Mouse (Mus musculus): ENCODE data around the gene Olfr770. TPM values are rescaled to one million over a fixed set of nuclear protein-coding genes. Genes with fewer than 3 reads are reported as not detected.
"Not testable (repeated sequence)": the region's sequence is repeated elsewhere in the genome, so short reads cannot be mapped to it uniquely, and the experiment has no call there.

Olfr770 gene
- not detected in 2 replicates for polyA plus RNA-seq (2015; fragmentation: Nextera tagmentation; extraction: Ambion mirVana)

DNA sequence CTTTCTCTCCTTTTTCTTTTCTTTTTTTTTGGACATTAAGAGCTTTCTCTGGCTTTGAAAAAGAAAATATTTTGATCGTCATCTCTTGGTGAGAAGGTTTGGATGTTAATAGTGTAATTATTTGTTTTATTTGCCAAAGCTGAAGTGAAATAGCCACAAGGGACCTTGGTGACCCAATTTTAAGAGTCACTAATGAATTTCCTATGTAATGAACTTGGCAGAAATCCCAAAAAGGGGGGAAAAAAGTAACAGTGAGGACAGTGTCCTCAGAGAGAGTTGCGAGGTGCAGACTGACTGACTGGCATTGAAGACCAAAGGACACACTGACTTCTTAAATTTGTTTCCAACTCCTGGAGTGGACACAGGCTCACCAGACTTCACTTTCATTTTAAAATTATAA lies at the start of gene Olfr770:
TSS of gene Olfr770 (minus strand) at position 101 of the 400 bp plus-strand sequence.
- Histone ChIP-seq H3K4me2 (ENCODE audit: low read length) (no peak within 1 kb of the TSS), H3K27ac (ENCODE audit: low read depth, low read length) (no peak within 1 kb of the TSS), H3K9ac (ENCODE audit: low read depth, low read length) (no peak within 1 kb of the TSS), H3K36me3 (ENCODE audit: control insufficient read depth, insufficient read depth, low read length) (no peaks in the 10 kb centered on the region), H3K27me3 (replicated peaks; ENCODE audit: control insufficient read depth, insufficient read depth, low read length) (no peaks in the 10 kb centered on the region), H3K4me1 (ENCODE audit: control insufficient read depth, insufficient read depth, low read depth, low read length) (no peaks in the 10 kb centered on the region), H3K9me3 (ENCODE audit: control insufficient read depth, low read length) (no peaks in the 10 kb centered on the region), H3K4me3 (ENCODE audit: low read length) (no peak within 1 kb of the TSS)
- ATAC-seq, result no peak
- WGBS, result 69% methylated on average over 2 of the region's 2 CpGs

DNA sequence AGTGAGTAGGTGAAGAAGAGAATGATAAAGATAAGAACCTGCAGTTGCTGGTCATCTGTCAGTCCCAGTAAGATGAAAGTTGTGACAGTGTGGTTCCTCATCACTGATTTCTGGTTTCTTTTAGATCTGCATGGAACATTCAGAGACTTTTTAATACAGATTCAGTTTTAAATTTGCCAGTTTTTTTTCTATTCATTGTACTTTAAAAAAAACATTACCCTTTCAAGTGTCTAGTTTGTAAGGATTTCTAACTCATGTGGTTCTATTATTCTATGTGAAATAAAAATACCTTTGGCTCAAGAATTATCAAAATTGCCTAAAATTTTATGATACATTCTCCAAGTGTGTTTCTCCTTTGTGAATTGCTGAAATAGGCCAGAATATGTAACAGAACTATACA lies 48.5 kb upstream of the Olfr770 start, which contains the start of gene Olfr773:
TSS of gene Olfr773 (minus strand) at position 101 of the 400 bp plus-strand sequence.
- not testable (repeated sequence) for H3K4me1 ChIP-seq (ENCODE audit: control insufficient read depth, insufficient read depth, low read depth, low read length); H3K9ac ChIP-seq (ENCODE audit: low read depth, low read length); H3K9me3 ChIP-seq (ENCODE audit: control insufficient read depth, low read length); H3K36me3 ChIP-seq (ENCODE audit: control insufficient read depth, insufficient read depth, low read length); ATAC-seq; H3K4me3 ChIP-seq (ENCODE audit: low read length); H3K4me2 ChIP-seq (ENCODE audit: low read length); H3K27ac ChIP-seq (ENCODE audit: low read depth, low read length); H3K27me3 ChIP-seq (replicated peaks; ENCODE audit: control insufficient read depth, insufficient read depth, low read length)

DNA sequence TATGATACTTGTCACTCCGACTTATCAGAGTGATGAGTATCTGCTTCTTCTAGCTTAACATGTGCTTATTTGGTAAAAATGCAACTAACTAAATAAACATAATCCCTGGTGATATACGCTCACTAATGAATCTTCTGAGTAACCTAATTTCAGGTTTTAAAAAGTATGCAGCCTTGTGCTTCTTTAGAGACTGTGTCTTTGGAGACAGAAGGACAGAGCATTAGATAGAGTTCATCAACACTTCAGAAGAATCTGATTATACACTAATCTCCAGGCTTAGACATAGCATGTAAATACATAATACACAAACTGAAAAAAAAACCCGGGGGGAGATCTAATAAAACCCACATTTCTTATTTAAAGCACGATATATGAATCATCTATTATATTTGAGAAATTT lies 39.0 kb upstream of the Olfr770 start, which contains the start of gene Olfr772:
TSS of gene Olfr772 (minus strand) at position 101 of the 400 bp plus-strand sequence.
- H3K9me3 ChIP-seq (ENCODE audit: control insufficient read depth, low read length); H3K27ac ChIP-seq (ENCODE audit: low read depth, low read length); H3K4me2 ChIP-seq (ENCODE audit: low read length); ATAC-seq; H3K4me1 ChIP-seq (ENCODE audit: control insufficient read depth, insufficient read depth, low read depth, low read length); H3K9ac ChIP-seq (ENCODE audit: low read depth, low read length); H3K36me3 ChIP-seq (ENCODE audit: control insufficient read depth, insufficient read depth, low read length); H3K4me3 ChIP-seq (ENCODE audit: low read length); H3K27me3 ChIP-seq (replicated peaks; ENCODE audit: control insufficient read depth, insufficient read depth, low read length): not testable (repeated sequence)
- 86% methylated on average over 3 of the region's 4 CpGs for WGBS

DNA sequence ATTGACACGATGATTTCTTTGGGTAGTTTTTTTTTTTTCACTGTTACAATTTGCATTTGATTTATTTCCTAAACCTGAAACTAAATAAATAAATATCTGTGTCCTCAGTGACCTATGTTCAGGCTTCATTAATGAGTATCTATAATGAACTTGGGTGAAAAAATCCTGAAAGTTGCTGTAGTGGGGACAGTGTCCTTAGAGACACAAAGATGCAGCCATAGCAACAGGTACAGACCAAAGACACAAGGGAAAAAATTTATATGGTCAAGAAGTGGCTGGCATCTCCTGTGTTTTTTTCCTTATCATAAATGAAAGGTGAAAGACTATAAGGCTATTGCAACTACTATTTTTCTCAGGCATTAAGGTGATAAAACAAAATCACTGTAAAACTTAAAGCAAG lies 25.9 kb upstream of the Olfr770 start, which contains the start of gene Olfr771:
TSS of gene Olfr771 (minus strand) at position 101 of the 400 bp plus-strand sequence.
- H3K27ac ChIP-seq (ENCODE audit: low read depth, low read length), result no peak within 1 kb of the TSS
- no peak for ATAC-seq

DNA sequence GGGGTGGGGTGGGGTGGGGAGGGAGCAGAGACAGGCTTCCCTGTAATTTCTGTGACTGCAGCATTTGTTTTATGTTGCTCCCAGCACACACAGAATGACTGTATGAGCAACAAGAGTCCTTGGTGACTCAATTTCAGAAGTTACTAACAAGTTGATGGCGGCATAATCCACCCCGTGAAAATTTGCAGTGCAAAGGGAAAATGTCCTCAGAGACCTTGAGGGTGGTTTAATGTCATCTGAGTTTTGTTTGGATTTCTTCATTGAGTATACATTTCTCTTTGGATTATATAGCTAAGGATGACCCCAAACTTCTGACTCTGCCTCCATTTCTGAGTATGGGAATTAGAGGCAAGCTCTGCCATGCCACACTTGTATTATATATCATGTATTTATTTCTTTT lies 21.0 kb downstream of the Olfr770 start, which contains the start of gene Olfr769:
TSS of gene Olfr769 (minus strand) at position 101 of the 400 bp plus-strand sequence.
- WGBS, result 96% methylated on average over 2 of the region's 2 CpGs
- H3K4me3 ChIP-seq (ENCODE audit: low read length), result no peak within 1 kb of the TSS

More for the DNA sequence above, 25.9 kb upstream of the Olfr770 start, which contains the start of gene Olfr771:
- H3K4me3 ChIP-seq (ENCODE audit: low read length), result no peak within 1 kb of the TSS
- H3K9me3 ChIP-seq (ENCODE audit: control insufficient read depth, low read length), result no peaks in the 10 kb centered on the region
- WGBS, result 84% methylated on average over 1 of the region's 1 CpGs
- no peaks in the 10 kb centered on the region for H3K4me1 ChIP-seq (ENCODE audit: control insufficient read depth, insufficient read depth, low read depth, low read length)
- H3K27me3 ChIP-seq (replicated peaks; ENCODE audit: control insufficient read depth, insufficient read depth, low read length), result no peaks in the 10 kb centered on the region
- H3K4me2 ChIP-seq (ENCODE audit: low read length), result no peak within 1 kb of the TSS
- no peak within 1 kb of the TSS for H3K9ac ChIP-seq (ENCODE audit: low read depth, low read length)
- no peaks in the 10 kb centered on the region for H3K36me3 ChIP-seq (ENCODE audit: control insufficient read depth, insufficient read depth, low read length)

DNA sequence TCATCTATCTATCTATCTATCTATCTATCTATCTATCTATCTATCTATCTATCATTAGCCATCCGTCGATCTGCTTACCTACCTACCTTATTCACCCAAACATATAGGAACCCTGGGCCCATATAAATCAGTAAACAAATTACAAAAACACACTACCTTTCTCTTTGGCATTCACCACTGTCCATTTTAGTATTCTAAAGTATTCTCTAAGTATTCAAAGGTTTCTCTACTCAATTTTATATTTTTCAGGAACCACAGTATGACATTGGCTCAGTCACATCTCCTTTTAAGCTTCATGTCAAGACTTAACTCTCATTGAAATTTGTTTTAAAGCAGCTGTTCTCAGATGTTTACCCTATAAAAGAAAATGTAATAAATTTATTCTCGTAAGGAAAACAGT lies 23.7 kb downstream of the Olfr770 start:
- no peak overlapping the region for H3K4me2 ChIP-seq (ENCODE audit: low read length)
- ATAC-seq, result no peak
- no peaks in the 10 kb centered on the region for H3K27me3 ChIP-seq (replicated peaks; ENCODE audit: control insufficient read depth, insufficient read depth, low read length)
- H3K36me3 ChIP-seq (ENCODE audit: control insufficient read depth, insufficient read depth, low read length), result no peaks in the 10 kb centered on the region
- no peaks in the 10 kb centered on the region for H3K4me1 ChIP-seq (ENCODE audit: control insufficient read depth, insufficient read depth, low read depth, low read length)
- H3K27ac ChIP-seq (ENCODE audit: low read depth, low read length), result no peak overlapping the region
- WGBS, result 93% methylated on average over 3 of the region's 3 CpGs
- H3K9me3 ChIP-seq (ENCODE audit: control insufficient read depth, low read length), result no peaks in the 10 kb centered on the region
- H3K9ac ChIP-seq (ENCODE audit: low read depth, low read length), result no peak overlapping the region
- H3K4me3 ChIP-seq (ENCODE audit: low read length), result no peak overlapping the region

More for the DNA sequence above, 21.0 kb downstream of the Olfr770 start, which contains the start of gene Olfr769:
- no peak within 1 kb of the TSS for H3K4me2 ChIP-seq (ENCODE audit: low read length)
- ATAC-seq, result no peak
- H3K9ac ChIP-seq (ENCODE audit: low read depth, low read length), result no peak within 1 kb of the TSS
- H3K4me1 ChIP-seq (ENCODE audit: control insufficient read depth, insufficient read depth, low read depth, low read length), result no peaks in the 10 kb centered on the region
- no peaks in the 10 kb centered on the region for H3K9me3 ChIP-seq (ENCODE audit: control insufficient read depth, low read length)
- H3K27ac ChIP-seq (ENCODE audit: low read depth, low read length), result no peak within 1 kb of the TSS
- no peaks in the 10 kb centered on the region for H3K27me3 ChIP-seq (replicated peaks; ENCODE audit: control insufficient read depth, insufficient read depth, low read length)
- H3K36me3 ChIP-seq (ENCODE audit: control insufficient read depth, insufficient read depth, low read length), result no peaks in the 10 kb centered on the region

DNA sequence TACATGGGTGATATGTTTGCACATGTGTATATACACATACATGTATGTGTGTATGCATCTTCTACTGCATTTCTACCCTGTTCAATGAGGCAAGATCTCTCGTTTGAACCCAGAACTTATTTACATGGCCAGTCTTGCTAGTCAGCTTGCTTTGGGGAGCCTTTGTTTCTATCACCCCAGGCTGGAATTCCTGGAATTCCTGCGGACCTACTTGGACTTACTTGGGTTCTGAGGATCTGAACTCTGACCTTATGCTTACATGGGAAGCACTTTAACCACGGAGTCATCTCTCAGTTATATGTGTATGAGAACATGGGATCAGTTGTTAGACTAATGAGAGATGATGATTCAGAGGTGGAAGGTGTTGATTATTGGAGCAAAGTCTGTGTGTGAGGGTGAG lies 37.6 kb downstream of the Olfr770 start:
- Histone ChIP-seq H3K4me1 (ENCODE audit: control insufficient read depth, insufficient read depth, low read depth, low read length) (no peaks in the 10 kb centered on the region), H3K4me2 (ENCODE audit: low read length) (no peak overlapping the region), H3K27me3 (replicated peaks; ENCODE audit: control insufficient read depth, insufficient read depth, low read length) (no peaks in the 10 kb centered on the region), H3K4me3 (ENCODE audit: low read length) (no peak overlapping the region), H3K36me3 (ENCODE audit: control insufficient read depth, insufficient read depth, low read length) (no peaks in the 10 kb centered on the region), H3K9ac (ENCODE audit: low read depth, low read length) (no peak overlapping the region), H3K27ac (ENCODE audit: low read depth, low read length) (no peak overlapping the region), H3K9me3 (ENCODE audit: control insufficient read depth, low read length) (no peaks in the 10 kb centered on the region)
- WGBS, result 37% methylated on average over 3 of the region's 3 CpGs
- ATAC-seq, result no peak

DNA sequence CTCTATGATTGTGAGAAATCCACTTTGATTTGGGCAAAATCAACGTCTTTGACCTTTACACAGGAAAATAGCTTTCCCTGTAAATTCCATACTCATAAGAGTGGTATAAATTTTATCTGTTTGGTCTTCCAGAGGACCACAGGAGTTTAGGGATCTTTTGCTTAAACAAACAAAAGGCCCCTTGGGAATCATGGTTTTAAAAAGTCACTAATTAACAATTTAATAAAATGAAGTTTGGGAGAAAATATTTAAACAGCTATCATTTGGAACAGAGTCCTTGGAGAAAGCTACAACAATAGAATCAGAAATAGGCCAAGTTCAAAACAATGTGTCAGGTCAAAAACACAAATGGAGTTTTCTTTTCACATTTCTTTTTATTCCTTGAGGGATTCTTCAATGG lies 39.5 kb downstream of the Olfr770 start, which contains the start of gene Olfr768:
TSS of gene Olfr768 (minus strand) at position 101 of the 400 bp plus-strand sequence.
- WGBS, result 78% methylated on average over 1 of the region's 1 CpGs
- H3K36me3 ChIP-seq (ENCODE audit: control insufficient read depth, insufficient read depth, low read length), result no peaks in the 10 kb centered on the region
- ATAC-seq, result no peak

DNA sequence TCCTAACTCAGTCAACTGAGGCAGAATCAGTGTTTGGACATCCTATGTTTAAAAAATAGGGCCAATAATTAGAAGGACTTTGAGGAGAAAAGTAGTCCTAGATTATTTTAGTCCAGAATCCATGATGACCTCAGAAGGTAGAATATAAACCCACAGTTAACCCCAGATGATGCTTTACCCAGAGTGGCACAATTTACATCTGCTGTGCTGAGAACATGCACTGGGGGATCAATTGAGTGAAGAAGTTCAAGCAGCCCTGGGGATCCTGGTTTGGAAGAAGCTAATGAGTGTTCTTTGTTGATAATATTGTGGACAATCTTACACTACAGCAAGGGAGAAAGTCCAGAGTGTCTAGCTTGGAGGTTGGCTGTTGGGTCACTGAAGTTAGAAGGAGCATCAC lies 56.0 kb downstream of the Olfr770 start, which contains the start of gene Olfr767:
TSS of gene Olfr767 (minus strand) at position 101 of the 400 bp plus-strand sequence.
- not testable (repeated sequence) for H3K27ac ChIP-seq (ENCODE audit: low read depth, low read length); H3K9me3 ChIP-seq (ENCODE audit: control insufficient read depth, low read length); H3K4me1 ChIP-seq (ENCODE audit: control insufficient read depth, insufficient read depth, low read depth, low read length); H3K4me2 ChIP-seq (ENCODE audit: low read length); ATAC-seq; H3K27me3 ChIP-seq (replicated peaks; ENCODE audit: control insufficient read depth, insufficient read depth, low read length); H3K36me3 ChIP-seq (ENCODE audit: control insufficient read depth, insufficient read depth, low read length); H3K4me3 ChIP-seq (ENCODE audit: low read length); H3K9ac ChIP-seq (ENCODE audit: low read depth, low read length)

More for the DNA sequence above, 39.5 kb downstream of the Olfr770 start, which contains the start of gene Olfr768:
- H3K9me3 ChIP-seq (ENCODE audit: control insufficient read depth, low read length), result no peaks in the 10 kb centered on the region
- no peak within 1 kb of the TSS for H3K4me3 ChIP-seq (ENCODE audit: low read length)
- no peak within 1 kb of the TSS for H3K4me2 ChIP-seq (ENCODE audit: low read length)
- H3K27ac ChIP-seq (ENCODE audit: low read depth, low read length), result no peak within 1 kb of the TSS
- H3K9ac ChIP-seq (ENCODE audit: low read depth, low read length), result no peak within 1 kb of the TSS
- no peaks in the 10 kb centered on the region for H3K27me3 ChIP-seq (replicated peaks; ENCODE audit: control insufficient read depth, insufficient read depth, low read length)
- no peaks in the 10 kb centered on the region for H3K4me1 ChIP-seq (ENCODE audit: control insufficient read depth, insufficient read depth, low read depth, low read length)
